Mouse (Mus musculus): Measurements from ENCODE around the gene Tmem88b. TPM values are rescaled to one million over a fixed set of nuclear protein-coding genes. Genes with fewer than 3 reads are reported as not detected.

Tmem88b gene
- total and polyA plus RNA-seq, 3 experiments: 0.19 to 0.32 TPM; not detected in 1

GRCm38 (mm10) chr4:155739152-155739551, 46.5 kb downstream of the Tmem88b start:
- no peak overlapping the region for H3K27ac ChIP-seq (ENCODE audit: control insufficient read depth, low read depth, low read length)
- no peaks in the 10 kb centered on the region for H3K9me3 ChIP-seq (replicated peaks; ENCODE audit: insufficient read depth, low read length)
- no peak for TF ChIP-seq TCF12 (IDR thresholded peaks at IDR 0.05; ENCODE audit: low read depth, low read length)
- no peak for TF ChIP-seq ZMIZ1 (IDR thresholded peaks at IDR 0.05; ENCODE audit: low read depth, low read length)
- no peak for TF ChIP-seq ETS1 (IDR thresholded peaks at IDR 0.05; ENCODE audit: low read depth, low read length)
- TF ChIP-seq EP300 (IDR thresholded peaks at IDR 0.05; ENCODE audit: low read depth in 1 of 2, low read length in 2 of 2): no peak
- no peak for TF ChIP-seq SMC3 (IDR thresholded peaks at IDR 0.05; ENCODE audit: low read depth, low read length)
- TF ChIP-seq MXI1 (IDR thresholded peaks at IDR 0.05; ENCODE audit: low read depth, low read length): no peak
- no peak for TF ChIP-seq SIN3A (IDR thresholded peaks at IDR 0.05; ENCODE audit: low read length)
- no peak for TF ChIP-seq ZKSCAN1 (IDR thresholded peaks at IDR 0.05; ENCODE audit: low read depth, low read length)
- no peak for TF ChIP-seq MAX (IDR thresholded peaks at IDR 0.05; ENCODE audit: low read length)
- TF ChIP-seq JUND (IDR thresholded peaks at IDR 0.05; ENCODE audit: low read depth, low read length): no peak
- no peak for TF ChIP-seq USF2 (IDR thresholded peaks at IDR 0.05; ENCODE audit: borderline replicate concordance in 1 of 2, insufficient read depth in 1 of 2, low read depth in 1 of 2, low read length in 2 of 2)
- TF ChIP-seq NELFE (IDR thresholded peaks at IDR 0.05; ENCODE audit: low read depth, low read length): no peak
- no peak for TF ChIP-seq GABPA (IDR thresholded peaks at IDR 0.05; ENCODE audit: low read depth, low read length)
- peaks cover 0 to 10% of the 10 kb centered on the region in 2 experiments; a peak in 2 of 4 replicates for H3K36me3 ChIP-seq (ENCODE audit: control insufficient read depth in 1 of 2, insufficient read depth in 2 of 2, low read length in 2 of 2)
- 0 out of 4 replicates have a peak, but pooled peaks cover 0 to 5% of the 10 kb centered on the region in 2 experiments for H3K4me1 ChIP-seq (ENCODE audit: control insufficient read depth in 1 of 2, insufficient read depth in 2 of 2, low read length in 2 of 2)
- H3K79me2 ChIP-seq (ENCODE audit: control insufficient read depth, insufficient read depth, low read length, poor library complexity): peaks cover 3% of the 10 kb centered on the region; the same call in 1 of the 2 replicates
- H3K27me3 ChIP-seq (ENCODE audit: control insufficient read depth in 1 of 2, insufficient read depth in 2 of 2, low read length in 2 of 2): no peaks in the 10 kb centered on the region
- DNase-seq (ENCODE audit: low read depth, low spot score): no peak
- H3K9ac ChIP-seq (ENCODE audit: control insufficient read depth, low read depth, low read length, poor library complexity, severe bottlenecking): no peak overlapping the region
- no peak overlapping the region for H3K4me3 ChIP-seq (ENCODE audit: control insufficient read depth in 1 of 2, insufficient read depth in 1 of 2, low read depth in 2 of 2, low read length in 2 of 2)

- Histone ChIP-seq H3K9me3 (replicated peaks; ENCODE audit: insufficient read depth, low read length) (no peaks in the 10 kb centered on the region), H3K36me3 (ENCODE audit: control insufficient read depth in 1 of 2, insufficient read depth in 2 of 2, low read length in 2 of 2) (peaks cover 0 to 6% of the 10 kb centered on the region in 2 experiments; a peak in 2 of 4 replicates), H3K4me1 (ENCODE audit: control insufficient read depth in 1 of 2, insufficient read depth in 2 of 2, low read length in 2 of 2) (0 out of 4 replicates have a peak, but pooled peaks cover 0 to 5% of the 10 kb centered on the region in 2 experiments), H3K27ac (ENCODE audit: control insufficient read depth, low read depth, low read length) (no peak overlapping the region), H3K27me3 (ENCODE audit: control insufficient read depth in 1 of 2, insufficient read depth in 2 of 2, low read length in 2 of 2) (no peaks in the 10 kb centered on the region), H3K4me3 (ENCODE audit: control insufficient read depth in 1 of 2, insufficient read depth in 1 of 2, low read depth in 2 of 2, low read length in 2 of 2) (no peak overlapping the region), H3K9ac (ENCODE audit: control insufficient read depth, low read depth, low read length, poor library complexity, severe bottlenecking) (no peak overlapping the region), H3K79me2 (ENCODE audit: control insufficient read depth, insufficient read depth, low read length, poor library complexity) (peaks cover 3% of the 10 kb centered on the region; the same call in 1 of the 2 replicates)
- TF ChIP-seq CTCF (IDR thresholded peaks at IDR 0.05 in 2 of 3, conservative IDR thresholded peaks at IDR 0.05 in 1 of 3; ENCODE audit: control insufficient read depth in 1 of 3, insufficient read depth in 1 of 3, low read depth in 2 of 3, low read length in 3 of 3, poor library complexity in 1 of 3, severe bottlenecking in 1 of 3) (no peak), KAT2A (conservative IDR thresholded peaks at IDR 0.05; ENCODE audit: low read depth, low read length) (no peak), MEF2A (IDR thresholded peaks at IDR 0.05; ENCODE audit: extremely low read depth, insufficient replicate concordance, low read depth, low read length, poor library complexity, severe bottlenecking) (no peak), MAX (IDR thresholded peaks at IDR 0.05; ENCODE audit: low read length) (no peak), E2F4 (IDR thresholded peaks at IDR 0.05; ENCODE audit: borderline replicate concordance, low read depth, low read length) (no peak), NRF1 (IDR thresholded peaks at IDR 0.05; ENCODE audit: insufficient read depth, low read depth, low read length, poor library complexity, severe bottlenecking) (no peak), USF2 (IDR thresholded peaks at IDR 0.05; ENCODE audit: borderline replicate concordance in 1 of 2, insufficient read depth in 1 of 2, low read depth in 1 of 2, low read length in 2 of 2) (no peak), RAD21 (IDR thresholded peaks at IDR 0.05; ENCODE audit: low read depth, low read length) (no peak), RCOR1 (IDR thresholded peaks at IDR 0.05; ENCODE audit: low read depth, low read length) (no peak), USF1 (IDR thresholded peaks at IDR 0.05; ENCODE audit: low read depth, low read length) (no peak), POLR2AphosphoS2 (IDR thresholded peaks at IDR 0.05; ENCODE audit: low read length) (no peak), ZNF384 (IDR thresholded peaks at IDR 0.05; ENCODE audit: low read depth, low read length) (no peak), TBP (IDR thresholded peaks at IDR 0.05; ENCODE audit: low read depth, low read length) (no peak), MAZ (IDR thresholded peaks at IDR 0.05; ENCODE audit: low read depth, low read length) (no peak), TCF12 (IDR thresholded peaks at IDR 0.05; ENCODE audit: low read depth, low read length) (no peak), ETS1 (IDR thresholded peaks at IDR 0.05; ENCODE audit: low read depth, low read length) (no peak), ZC3H11A (IDR thresholded peaks at IDR 0.05; ENCODE audit: low read depth, low read length) (no peak), CHD2 (IDR thresholded peaks at IDR 0.05; ENCODE audit: low read length) (no peak)
- DNase-seq (ENCODE audit: low read depth, low spot score): no peak
Observed at GRCm38 (mm10) chr4:155738262-155738661, 47.4 kb downstream of the Tmem88b start.
